Mouse (Mus musculus): ENCODE data around the gene Dnah14.

DNA sequence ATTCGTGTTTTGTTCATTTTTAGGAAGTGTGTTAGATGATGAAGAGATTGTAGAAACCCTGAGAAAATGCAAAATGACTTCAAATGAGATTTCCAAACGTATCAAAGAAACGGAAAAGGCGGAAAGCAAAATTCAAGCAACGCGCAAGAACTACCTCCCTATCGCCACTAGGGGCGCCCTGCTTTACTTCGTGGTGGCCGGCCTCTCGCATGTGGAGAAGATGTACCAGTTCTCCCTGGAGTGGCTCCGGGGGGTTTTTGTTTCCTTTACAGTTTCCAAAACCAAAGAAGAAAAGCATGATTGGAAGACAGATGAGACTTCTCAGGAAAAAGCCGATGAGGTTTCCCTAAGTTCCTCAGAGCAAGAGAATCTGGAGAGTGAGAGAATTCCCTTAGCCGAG is 193.0 kb downstream of the Dnah14 start:
- TF ChIP-seq CTCF (IDR thresholded peaks at IDR 0.05; ENCODE audit: borderline replicate concordance, extremely low read depth, insufficient read depth, insufficient read length) (peak; percentile 58; the same call in 1 of the 2 replicates), POLR2A (IDR thresholded peaks at IDR 0.05; ENCODE audit: borderline replicate concordance, extremely low read depth, insufficient read depth, insufficient read length, poor library complexity, severe bottlenecking) (no peak)
